ENCODE assay signal across 9 mouse cellular contexts in the genomic region with DNA sequence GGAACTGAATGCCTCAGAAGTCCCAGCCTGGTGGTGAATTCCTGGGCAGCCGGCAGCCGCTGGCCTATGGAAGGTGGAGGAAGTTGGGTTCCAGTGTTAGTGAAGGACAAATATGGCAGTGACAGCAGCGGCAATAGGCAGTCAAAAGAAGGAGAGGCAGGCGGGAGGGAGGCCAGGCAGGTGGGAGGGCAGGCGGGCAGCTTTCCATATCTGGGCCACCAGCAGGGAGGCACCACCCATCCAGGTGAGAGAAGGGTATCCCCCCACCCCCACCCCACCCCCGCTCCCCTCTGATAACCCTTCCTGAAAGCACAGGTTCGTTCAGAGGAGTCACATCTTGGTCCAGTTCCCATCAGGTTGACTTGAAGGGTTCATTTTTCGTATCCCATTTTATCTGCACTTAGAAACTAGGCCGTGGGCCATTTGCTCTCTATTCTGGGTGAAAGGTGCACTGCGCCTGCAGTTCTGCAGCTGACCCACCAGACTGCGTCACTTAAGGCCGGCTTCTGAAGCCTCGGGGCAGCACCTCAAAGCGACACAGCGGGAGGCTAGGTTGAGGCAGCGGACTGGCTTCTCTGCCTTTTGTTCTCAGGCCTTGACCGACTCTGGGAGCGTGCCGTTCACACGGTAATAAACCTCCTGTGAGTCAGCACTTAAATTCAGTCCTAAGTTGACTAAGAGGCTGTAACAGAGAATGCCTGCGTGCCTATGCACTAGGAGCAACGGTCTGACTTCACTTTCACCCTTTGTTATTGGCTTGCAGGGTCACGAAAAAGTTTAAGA. TPM values are rescaled to one million over a fixed set of nuclear protein-coding genes. Genes with fewer than 3 reads are reported as not detected.
DNase-seq lines count a peak whose midpoint lies in the region; ATAC-seq and TF ChIP-seq lines count a peak whose summit lies in the region.
"Had no signal": no experiment of that assay in that cellular context is flagged by ENCODE, and none has a peak within 500 bp of the region (broad histone marks: within the 10 kb centered on the region; RNA-seq: fewer than 3 reads in every experiment).

No protein-coding gene starts in this region.

- 7% methylated on average over 23 of the region's 23 CpGs for WGBS in midbrain, embryonic 12.5 days
- WGBS in midbrain, embryonic 16.5 days = 14% methylated on average over 23 of the region's 23 CpGs
- WGBS in bone marrow, adult 2 months = 76% methylated on average over 23 of the region's 23 CpGs
- WGBS in intestine, postnatal 0 days = 17% methylated on average over 22 of the region's 23 CpGs
- WGBS in stomach, embryonic 16.5 days = 23% methylated on average over 23 of the region's 23 CpGs

- H3K4me2 ChIP-seq in midbrain, embryonic 12.5 days (replicated peaks) = peak overlapping the region; percentile 3; the same call in 1 of the 2 replicates
- H3K4me2 ChIP-seq in midbrain, embryonic 16.5 days (ENCODE audit: low read length) = no peak overlapping the region
- peak overlapping the region; percentile 6; the same call in 1 of the 2 replicates for H3K4me2 ChIP-seq in intestine, postnatal 0 days (replicated peaks; ENCODE audit: low read depth)
- H3K4me2 ChIP-seq in stomach, embryonic 16.5 days (ENCODE audit: low read depth, low read length) = no peak overlapping the region
- H3K4me2 ChIP-seq: hindbrain, embryonic 15.5 days had no signal

- intact Hi-C loops in left cerebral cortex, postnatal 14 days (cut with DNase I) = no loop called here

- H3K9me3 ChIP-seq in midbrain, embryonic 12.5 days = no peaks in the 10 kb centered on the region
- H3K9me3 ChIP-seq in midbrain, embryonic 16.5 days (replicated peaks; ENCODE audit: control insufficient read depth, low read length, poor library complexity, severe bottlenecking) = no peaks in the 10 kb centered on the region
- H3K9me3 ChIP-seq in intestine, postnatal 0 days (ENCODE audit: control insufficient read depth) = no peaks in the 10 kb centered on the region
- H3K9me3 ChIP-seq in stomach, embryonic 16.5 days (replicated peaks; ENCODE audit: control insufficient read depth, low read length) = no peaks in the 10 kb centered on the region
- H3K9me3 ChIP-seq: hindbrain, embryonic 15.5 days had no signal

- H3K27me3 ChIP-seq in midbrain, embryonic 12.5 days = peaks cover 37% of the 10 kb centered on the region
- peaks cover 5% of the 10 kb centered on the region for H3K27me3 ChIP-seq in midbrain, embryonic 16.5 days (ENCODE audit: control insufficient read depth, insufficient read depth, low read depth, low read length)
- no peaks in the 10 kb centered on the region for H3K27me3 ChIP-seq in intestine, postnatal 0 days (replicated peaks; ENCODE audit: control insufficient read depth, insufficient read depth, low read length)
- no peaks in the 10 kb centered on the region; the same call in 1 of the 2 replicates for H3K27me3 ChIP-seq in stomach, embryonic 16.5 days (ENCODE audit: control insufficient read depth, insufficient read depth, low read length)

- peaks cover 12% of the 10 kb centered on the region for H3K4me1 ChIP-seq in midbrain, embryonic 12.5 days
- no peaks in the 10 kb centered on the region for H3K4me1 ChIP-seq in midbrain, embryonic 16.5 days (ENCODE audit: control insufficient read depth, insufficient read depth, low read length)
- H3K4me1 ChIP-seq in bone marrow, adult 2 months (ENCODE audit: control insufficient read depth, insufficient read depth, low read length) = peaks cover 5% of the 10 kb centered on the region
- H3K4me1 ChIP-seq in intestine, postnatal 0 days (replicated peaks; ENCODE audit: control insufficient read depth, insufficient read depth, low read length) = no peaks in the 10 kb centered on the region; the same call in 1 of the 2 replicates
- H3K4me1 ChIP-seq in stomach, embryonic 16.5 days (ENCODE audit: control insufficient read depth, insufficient read depth, low read length) = peaks cover 16% of the 10 kb centered on the region
- H3K4me1 ChIP-seq: hindbrain, embryonic 15.5 days had no signal

- H3K9ac ChIP-seq in midbrain, embryonic 12.5 days (replicated peaks) = no peak overlapping the region
- no peak overlapping the region for H3K9ac ChIP-seq in midbrain, embryonic 16.5 days (ENCODE audit: low read depth, low read length)
- no peak overlapping the region for H3K9ac ChIP-seq in intestine, postnatal 0 days (ENCODE audit: low read depth, low read length)
- peak overlapping the region; percentile 52; the same call in 1 of the 2 replicates for H3K9ac ChIP-seq in stomach, embryonic 16.5 days (ENCODE audit: low read length)
- H3K9ac ChIP-seq: hindbrain, embryonic 15.5 days had no signal

- ATAC-seq in midbrain, embryonic 12.5 days (ENCODE audit: low FRiP score, low read depth) = no peak
- no peak for ATAC-seq in midbrain, embryonic 16.5 days
- ATAC-seq in intestine, postnatal 0 days = peak; percentile 60
- ATAC-seq in stomach, embryonic 16.5 days (ENCODE audit: insufficient read depth, low FRiP score) = no peak

- no peaks in the 10 kb centered on the region for H3K36me3 ChIP-seq in midbrain, embryonic 12.5 days
- H3K36me3 ChIP-seq in midbrain, embryonic 16.5 days (ENCODE audit: control insufficient read depth, insufficient read depth, low read length) = no peaks in the 10 kb centered on the region
- no peaks in the 10 kb centered on the region for H3K36me3 ChIP-seq in intestine, postnatal 0 days (ENCODE audit: control insufficient read depth, insufficient read depth)
- no peaks in the 10 kb centered on the region for H3K36me3 ChIP-seq in stomach, embryonic 16.5 days (ENCODE audit: control insufficient read depth, insufficient read depth, low read length)
- H3K36me3 ChIP-seq: hindbrain, embryonic 15.5 days had no signal

- H3K4me3 ChIP-seq in midbrain, embryonic 12.5 days = no peak overlapping the region
- no peak overlapping the region for H3K4me3 ChIP-seq in midbrain, embryonic 16.5 days (ENCODE audit: low read depth, low read length)
- no peak overlapping the region for H3K4me3 ChIP-seq in bone marrow, adult 2 months (replicated peaks; ENCODE audit: control insufficient read depth, low read depth, low read length)
- no peak overlapping the region for H3K4me3 ChIP-seq in intestine, postnatal 0 days (ENCODE audit: low read depth, low read length)
- H3K4me3 ChIP-seq in stomach, embryonic 16.5 days (replicated peaks; ENCODE audit: low read length) = no peak overlapping the region
- H3K4me3 ChIP-seq: hindbrain, embryonic 15.5 days had no signal

- 0 out of 2 replicates have a peak overlapping the region, but pooled peaks have one; percentile 39 for H3K27ac ChIP-seq in midbrain, embryonic 12.5 days (replicated peaks)
- H3K27ac ChIP-seq in midbrain, embryonic 16.5 days (ENCODE audit: low read length) = no peak overlapping the region
- H3K27ac ChIP-seq in bone marrow, adult 2 months (ENCODE audit: control insufficient read depth, insufficient read depth, low read depth, low read length, poor library complexity) = peak overlapping the region; percentile 51
- 0 out of 2 replicates have a peak overlapping the region, but pooled peaks have one; percentile 28 for H3K27ac ChIP-seq in intestine, postnatal 0 days (ENCODE audit: low read depth, low read length)
- no peak overlapping the region for H3K27ac ChIP-seq in stomach, embryonic 16.5 days (ENCODE audit: low read length)
- H3K27ac ChIP-seq: hindbrain, embryonic 15.5 days had no signal

- TF ChIP-seq POLR2A in bone marrow, adult 2 months (IDR thresholded peaks at IDR 0.05; ENCODE audit: borderline replicate concordance, control insufficient read depth, low read depth, low read length) = no peak

- TF ChIP-seq CTCF in bone marrow, adult 2 months (IDR thresholded peaks at IDR 0.05; ENCODE audit: control insufficient read depth, insufficient read depth, low read length) = no peak
- no peak for TF ChIP-seq CTCF in intestine, postnatal 0 days (IDR thresholded peaks at IDR 0.05; ENCODE audit: low read depth)

- no peak for DNase-seq in left cerebral cortex, postnatal 14 days (ENCODE audit: low spot score in 2 of 2)
- DNase-seq in cerebellum, adult 9-10 months = no peak

RNA-seq across cellular contexts. Expression of a gene that starts 1.4 kb away (rescaled TPM):
- polyA plus RNA-seq in midbrain, embryonic 12.5 days (2016; fragmentation: Nextera tagmentation; extraction: Ambion mirVana) = 5.7 and 9.4 TPM in 2 replicates
- polyA plus RNA-seq in midbrain, embryonic 16.5 days (2015; fragmentation: Nextera tagmentation; extraction: Ambion mirVana) = 0.35 and 4.1 TPM in 2 replicates
- 89.7 and 103 TPM in 2 replicates for polyA plus RNA-seq in bone marrow, adult 2 months (2011; ENCODE audit: insufficient read depth, insufficient read length, low replicate concordance, missing spikeins)
- 175 and 178 TPM in 2 replicates for polyA plus RNA-seq in intestine, postnatal 0 days (2015; fragmentation: Nextera tagmentation; extraction: Ambion mirVana)
- 42.2 and 45.3 TPM in 2 replicates for polyA plus RNA-seq in stomach, embryonic 16.5 days (2015; fragmentation: Nextera tagmentation; extraction: Ambion mirVana)
- under 1 TPM; 0.40 to 0.53 TPM for total RNA-seq in left cerebral cortex, postnatal 14 days (2021)

RNA-seq across cellular contexts. Expression of a gene that starts 19.7 kb away (rescaled TPM):
- 62.0 and 66.8 TPM in 2 replicates for polyA plus RNA-seq in midbrain, embryonic 12.5 days (2016; fragmentation: Nextera tagmentation; extraction: Ambion mirVana)
- polyA plus RNA-seq in midbrain, embryonic 16.5 days (2015; fragmentation: Nextera tagmentation; extraction: Ambion mirVana) = 86.8 and 96.6 TPM in 2 replicates
- 10.5 and 23.3 TPM in 2 replicates for polyA plus RNA-seq in bone marrow, adult 2 months (2011; ENCODE audit: insufficient read depth, insufficient read length, low replicate concordance, missing spikeins)
- 121 and 123 TPM in 2 replicates for polyA plus RNA-seq in intestine, postnatal 0 days (2015; fragmentation: Nextera tagmentation; extraction: Ambion mirVana)
- 90.4 and 93.4 TPM in 2 replicates for polyA plus RNA-seq in stomach, embryonic 16.5 days (2015; fragmentation: Nextera tagmentation; extraction: Ambion mirVana)
- 10 to 100 TPM; 33.1 to 51.9 TPM for total RNA-seq in left cerebral cortex, postnatal 14 days (2021)

RNA-seq across cellular contexts. Expression of a gene that starts 20.0 kb away (rescaled TPM):
- 178 and 187 TPM in 2 replicates for polyA plus RNA-seq in midbrain, embryonic 12.5 days (2016; fragmentation: Nextera tagmentation; extraction: Ambion mirVana)
- 170 and 188 TPM in 2 replicates for polyA plus RNA-seq in midbrain, embryonic 16.5 days (2015; fragmentation: Nextera tagmentation; extraction: Ambion mirVana)
- 39.9 and 54.1 TPM in 2 replicates for polyA plus RNA-seq in bone marrow, adult 2 months (2011; ENCODE audit: insufficient read depth, insufficient read length, low replicate concordance, missing spikeins)
- 93.7 and 99.4 TPM in 2 replicates for polyA plus RNA-seq in intestine, postnatal 0 days (2015; fragmentation: Nextera tagmentation; extraction: Ambion mirVana)
- 152 and 158 TPM in 2 replicates for polyA plus RNA-seq in stomach, embryonic 16.5 days (2015; fragmentation: Nextera tagmentation; extraction: Ambion mirVana)
- 10 to 100 TPM; 62.0 to 64.2 TPM for total RNA-seq in left cerebral cortex, postnatal 14 days (2021)

RNA-seq across cellular contexts. Expression of a gene that starts 37.9 kb away (rescaled TPM):
- polyA plus RNA-seq in midbrain, embryonic 12.5 days (2016; fragmentation: Nextera tagmentation; extraction: Ambion mirVana) = 6.7 TPM in 2 replicates
- 0.67 and 0.88 TPM in 2 replicates for polyA plus RNA-seq in midbrain, embryonic 16.5 days (2015; fragmentation: Nextera tagmentation; extraction: Ambion mirVana)
- not detected in 2 replicates for polyA plus RNA-seq in bone marrow, adult 2 months (2011; ENCODE audit: insufficient read depth, insufficient read length, low replicate concordance, missing spikeins)
- 419 and 432 TPM in 2 replicates for polyA plus RNA-seq in intestine, postnatal 0 days (2015; fragmentation: Nextera tagmentation; extraction: Ambion mirVana)
- 505 and 582 TPM in 2 replicates for polyA plus RNA-seq in stomach, embryonic 16.5 days (2015; fragmentation: Nextera tagmentation; extraction: Ambion mirVana)
- under 1 TPM; 0.88 to 0.93 TPM for total RNA-seq in left cerebral cortex, postnatal 14 days (2021)
- total RNA-seq: megakaryocyte progenitor cell, adult 5-6 weeks had no signal

RNA-seq across cellular contexts. Expression of a gene that starts 50.9 kb away (rescaled TPM):
- polyA plus RNA-seq in midbrain, embryonic 12.5 days (2016; fragmentation: Nextera tagmentation; extraction: Ambion mirVana) = 0.12 and 0.24 TPM in 2 replicates
- 0.72 and 0.85 TPM in 2 replicates for polyA plus RNA-seq in midbrain, embryonic 16.5 days (2015; fragmentation: Nextera tagmentation; extraction: Ambion mirVana)
- not detected in 2 replicates for polyA plus RNA-seq in bone marrow, adult 2 months (2011; ENCODE audit: insufficient read depth, insufficient read length, low replicate concordance, missing spikeins)
- 0.27 and 0.38 TPM in 2 replicates for polyA plus RNA-seq in intestine, postnatal 0 days (2015; fragmentation: Nextera tagmentation; extraction: Ambion mirVana)
- polyA plus RNA-seq in stomach, embryonic 16.5 days (2015; fragmentation: Nextera tagmentation; extraction: Ambion mirVana) = 1.0 and 1.9 TPM in 2 replicates
- total RNA-seq in left cerebral cortex, postnatal 14 days (2021) = under 1 TPM in 1 of 2 experiments, not detected in 1; 0.24 TPM
- total RNA-seq: megakaryocyte progenitor cell, adult 5-6 weeks had no signal

Comparison
In these comparisons a context has a peak if more than half of its experiments do, and no peak if none do; other contexts are left out.
1. H3K27ac ChIP-seq: peak in midbrain, embryonic 12.5 days (single experiment), bone marrow, adult 2 months (single experiment) and intestine, postnatal 0 days (single experiment); none in midbrain, embryonic 16.5 days (single experiment) and stomach, embryonic 16.5 days (single experiment).
2. H3K4me2 ChIP-seq: peak in midbrain, embryonic 12.5 days (single experiment) and intestine, postnatal 0 days (single experiment); none in midbrain, embryonic 16.5 days (single experiment) and stomach, embryonic 16.5 days (single experiment).